In genomic region chr19:4046866-4047254, GRCm38 (mm10) we compare ENCODE assay signal across 14 mouse cellular contexts. TPM values are rescaled to one million over a fixed set of nuclear protein-coding genes. Genes with fewer than 3 reads are reported as not detected.
A peak's percentile ranks its signal among the peaks of the same experiment; 100 is the strongest.
DNase-seq lines count a peak whose midpoint lies in the region; ATAC-seq and TF ChIP-seq lines count a peak whose summit lies in the region.
"Had no signal": no experiment of that assay in that cellular context is flagged by ENCODE, and none has a peak within 500 bp of the region (broad histone marks: within the 10 kb centered on the region; RNA-seq: fewer than 3 reads in every experiment).

No protein-coding gene starts in this region.

- TF ChIP-seq RAD21 in CH12.LX (IDR thresholded peaks at IDR 0.05; ENCODE audit: low read depth, low read length): no peak; the same call in 1 of the 2 replicates

- in situ Hi-C loops in CH12.LX (cut with MboI; ENCODE audit: low pct_ligation_motif_present, low pct_unique_long_range_greater_than_20kb, low sequenced_read_pairs): no loop called here

- TF ChIP-seq POLR2A in CH12.LX (IDR thresholded peaks at IDR 0.05; ENCODE audit: low read depth, low read length): no peak

- no peak overlapping the region for H3K4me2 ChIP-seq in embryonic facial prominence, embryonic 11.5 days (ENCODE audit: low read depth, low read length)
- H3K4me2 ChIP-seq in CH12.LX (ENCODE audit: insufficient read depth, low read depth, poor library complexity, severe bottlenecking): peak overlapping the region; percentile 41; the same call in 1 of the 2 replicates
- H3K4me2 ChIP-seq in embryonic facial prominence, embryonic 15.5 days (replicated peaks): no peak overlapping the region
- H3K4me2 ChIP-seq in liver, embryonic 13.5 days: peak overlapping the region; percentile 69
- H3K4me2 ChIP-seq in midbrain, postnatal 0 days (ENCODE audit: low read depth, low read length, poor library complexity, severe bottlenecking): no peak overlapping the region
- H3K4me2 ChIP-seq in midbrain, embryonic 14.5 days (ENCODE audit: low read length): no peak overlapping the region
- H3K4me2 ChIP-seq: forebrain, embryonic 13.5 days had no signal

- no peak for TF ChIP-seq CTCF in CH12.LX (conservative IDR thresholded peaks at IDR 0.05 in 1 of 2, IDR thresholded peaks at IDR 0.05 in 1 of 2; ENCODE audit: low read depth in 2 of 2, low read length in 2 of 2)
- no peak for TF ChIP-seq CTCF in midbrain, postnatal 0 days (IDR thresholded peaks at IDR 0.05)

- H3K79me2 ChIP-seq in CH12.LX (replicated peaks; ENCODE audit: control insufficient read depth, extremely low read depth, insufficient read depth, poor library complexity, severe bottlenecking): no peaks in the 10 kb centered on the region

- no peaks in the 10 kb centered on the region for H3K36me3 ChIP-seq in embryonic facial prominence, embryonic 11.5 days (replicated peaks; ENCODE audit: control insufficient read depth, insufficient read depth, low read depth, low read length)
- H3K36me3 ChIP-seq in embryonic facial prominence, embryonic 10.5 days (replicated peaks): no peaks in the 10 kb centered on the region
- H3K36me3 ChIP-seq in CH12.LX (replicated peaks in 1 of 2; ENCODE audit: control insufficient read depth in 1 of 2, insufficient read depth in 1 of 2, low read length in 1 of 2): no peaks in the 10 kb centered on the region
- H3K36me3 ChIP-seq in embryonic facial prominence, embryonic 15.5 days: no peaks in the 10 kb centered on the region
- H3K36me3 ChIP-seq in liver, embryonic 13.5 days: no peaks in the 10 kb centered on the region
- H3K36me3 ChIP-seq in midbrain, postnatal 0 days (ENCODE audit: insufficient read depth, low read length): no peaks in the 10 kb centered on the region
- H3K36me3 ChIP-seq in midbrain, embryonic 14.5 days (ENCODE audit: control insufficient read depth, insufficient read depth, low read length): no peaks in the 10 kb centered on the region
- H3K36me3 ChIP-seq: hindbrain, embryonic 12.5 days had no signal

- TF ChIP-seq EP300 in CH12.LX (IDR thresholded peaks at IDR 0.05; ENCODE audit: low read length): peak; percentile 96

- no peak overlapping the region for H3K27ac ChIP-seq in embryonic facial prominence, embryonic 11.5 days (replicated peaks; ENCODE audit: low read depth, low read length)
- no peak overlapping the region for H3K27ac ChIP-seq in embryonic facial prominence, embryonic 10.5 days (replicated peaks)
- H3K27ac ChIP-seq in CH12.LX (ENCODE audit: insufficient read depth, low read depth): peak overlapping the region; percentile 85
- H3K27ac ChIP-seq in embryonic facial prominence, embryonic 15.5 days (replicated peaks): peak overlapping the region; percentile 55; the same call in 1 of the 2 replicates
- H3K27ac ChIP-seq in liver, embryonic 13.5 days: peak overlapping the region; percentile 98
- no peak overlapping the region for H3K27ac ChIP-seq in midbrain, postnatal 0 days (ENCODE audit: low read depth, low read length)
- no peak overlapping the region for H3K27ac ChIP-seq in midbrain, embryonic 14.5 days (replicated peaks; ENCODE audit: low read depth, low read length)
- H3K27ac ChIP-seq: forebrain, embryonic 13.5 days; hindbrain, embryonic 12.5 days had no signal

- no peaks in the 10 kb centered on the region for H3K4me1 ChIP-seq in embryonic facial prominence, embryonic 11.5 days (ENCODE audit: control insufficient read depth, insufficient read depth, low read length)
- H3K4me1 ChIP-seq in embryonic facial prominence, embryonic 10.5 days: peaks cover 7% of the 10 kb centered on the region
- peaks cover 8 to 22% of the 10 kb centered on the region in 2 experiments; a peak in 3 of 4 replicates for H3K4me1 ChIP-seq in CH12.LX (ENCODE audit: control insufficient read depth in 1 of 2, insufficient read depth in 2 of 2)
- peaks cover 11% of the 10 kb centered on the region for H3K4me1 ChIP-seq in embryonic facial prominence, embryonic 15.5 days
- peaks cover 55% of the 10 kb centered on the region for H3K4me1 ChIP-seq in liver, embryonic 13.5 days (replicated peaks)
- no peaks in the 10 kb centered on the region for H3K4me1 ChIP-seq in midbrain, postnatal 0 days (ENCODE audit: insufficient read depth, low read length)
- H3K4me1 ChIP-seq in midbrain, embryonic 14.5 days (ENCODE audit: control insufficient read depth, insufficient read depth, low read length): no peaks in the 10 kb centered on the region
- H3K4me1 ChIP-seq: hindbrain, embryonic 12.5 days had no signal

- peak; percentile 14 for DNase-seq in embryonic facial prominence, embryonic 11.5 days (ENCODE audit: low spot score)
- no peak for DNase-seq in embryonic facial prominence, embryonic 10.5 days (ENCODE audit: low spot score)
- peak; percentile 71 for DNase-seq in CH12.LX (ENCODE audit: extremely low read depth)
- DNase-seq in liver, embryonic 13.5 days: peak; percentile 67
- DNase-seq in midbrain, postnatal 0 days (ENCODE audit: low spot score): no peak
- DNase-seq in midbrain, embryonic 14.5 days: no peak
- DNase-seq in ovary, postnatal 36 days (ENCODE audit: low spot score): no peak

- dilution Hi-C loops in CH12.LX (cut with MboI; ENCODE audit: extremely low pct_ligation_motif_present, extremely low pct_unique_long_range_greater_than_20kb, low sequenced_read_pairs): no loop called here

- no peak for ATAC-seq in embryonic facial prominence, embryonic 11.5 days (replicated peaks; ENCODE audit: insufficient number of reproducible peaks, low FRiP score, low TSS enrichment, low read depth)
- ATAC-seq in embryonic facial prominence, embryonic 15.5 days (ENCODE audit: insufficient number of reproducible peaks, low FRiP score, low TSS enrichment, low read depth): no peak
- ATAC-seq in liver, embryonic 13.5 days (ENCODE audit: low read depth): peak; percentile 80
- no peak for ATAC-seq in midbrain, postnatal 0 days (ENCODE audit: low FRiP score)
- no peak for ATAC-seq in midbrain, embryonic 14.5 days (ENCODE audit: low FRiP score, low TSS enrichment)
- ATAC-seq: forebrain, embryonic 13.5 days had no signal

- no peak overlapping the region for H3K9ac ChIP-seq in embryonic facial prominence, embryonic 11.5 days (replicated peaks; ENCODE audit: low read length)
- peak overlapping the region; percentile 54; the same call in 1 of the 2 replicates for H3K9ac ChIP-seq in CH12.LX (ENCODE audit: insufficient read depth, low read depth)
- no peak overlapping the region for H3K9ac ChIP-seq in embryonic facial prominence, embryonic 15.5 days
- H3K9ac ChIP-seq in liver, embryonic 13.5 days: peak overlapping the region; percentile 63
- H3K9ac ChIP-seq in midbrain, postnatal 0 days (replicated peaks; ENCODE audit: low read length, poor library complexity, severe bottlenecking): no peak overlapping the region
- no peak overlapping the region for H3K9ac ChIP-seq in midbrain, embryonic 14.5 days (replicated peaks; ENCODE audit: low read length)
- H3K9ac ChIP-seq: forebrain, embryonic 13.5 days; hindbrain, embryonic 12.5 days had no signal

- no peaks in the 10 kb centered on the region for H3K9me3 ChIP-seq in embryonic facial prominence, embryonic 11.5 days (replicated peaks; ENCODE audit: control insufficient read depth, low read length)
- no peaks in the 10 kb centered on the region for H3K9me3 ChIP-seq in embryonic facial prominence, embryonic 10.5 days
- H3K9me3 ChIP-seq in CH12.LX (replicated peaks; ENCODE audit: low read length): peaks cover 18% of the 10 kb centered on the region
- no peaks in the 10 kb centered on the region for H3K9me3 ChIP-seq in embryonic facial prominence, embryonic 15.5 days (replicated peaks)
- H3K9me3 ChIP-seq in liver, embryonic 13.5 days (replicated peaks): no peaks in the 10 kb centered on the region
- no peaks in the 10 kb centered on the region for H3K9me3 ChIP-seq in midbrain, postnatal 0 days (ENCODE audit: low read length)
- H3K9me3 ChIP-seq in midbrain, embryonic 14.5 days (ENCODE audit: control insufficient read depth, low read length): no peaks in the 10 kb centered on the region
- H3K9me3 ChIP-seq: hindbrain, embryonic 12.5 days had no signal

- WGBS in embryonic facial prominence, embryonic 11.5 days: 82% methylated on average over 8 of the region's 8 CpGs
- 88% methylated on average over 8 of the region's 8 CpGs for WGBS in embryonic facial prominence, embryonic 10.5 days
- WGBS in embryonic facial prominence, embryonic 15.5 days: 64% methylated on average over 8 of the region's 8 CpGs
- WGBS in liver, embryonic 13.5 days (ENCODE audit: insufficient replicate concordance): 35% methylated on average over 8 of the region's 8 CpGs
- 82% methylated on average over 8 of the region's 8 CpGs for WGBS in midbrain, postnatal 0 days
- WGBS in midbrain, embryonic 14.5 days: 81% methylated on average over 8 of the region's 8 CpGs

- H3K4me3 ChIP-seq in embryonic facial prominence, embryonic 11.5 days (ENCODE audit: low read depth, low read length): no peak overlapping the region
- no peak overlapping the region for H3K4me3 ChIP-seq in embryonic facial prominence, embryonic 10.5 days
- no peak overlapping the region for H3K4me3 ChIP-seq in CH12.LX (replicated peaks in 1 of 3; ENCODE audit: low read depth in 2 of 3, low read length in 2 of 3, poor library complexity in 1 of 3)
- H3K4me3 ChIP-seq in embryonic facial prominence, embryonic 15.5 days (replicated peaks): no peak overlapping the region
- peak overlapping the region; percentile 35 for H3K4me3 ChIP-seq in liver, embryonic 13.5 days (replicated peaks)
- no peak overlapping the region for H3K4me3 ChIP-seq in midbrain, postnatal 0 days (ENCODE audit: low read depth, low read length)
- H3K4me3 ChIP-seq in midbrain, embryonic 14.5 days (replicated peaks; ENCODE audit: low read depth, low read length): no peak overlapping the region
- H3K4me3 ChIP-seq: forebrain, embryonic 13.5 days; hindbrain, embryonic 12.5 days had no signal

- H3K27me3 ChIP-seq in embryonic facial prominence, embryonic 11.5 days (ENCODE audit: control insufficient read depth, insufficient read depth, low read length): no peaks in the 10 kb centered on the region
- H3K27me3 ChIP-seq in embryonic facial prominence, embryonic 10.5 days (replicated peaks; ENCODE audit: low read depth, poor library complexity, severe bottlenecking): no peaks in the 10 kb centered on the region
- H3K27me3 ChIP-seq in CH12.LX (replicated peaks): no peaks in the 10 kb centered on the region
- H3K27me3 ChIP-seq in embryonic facial prominence, embryonic 15.5 days: no peaks in the 10 kb centered on the region
- no peaks in the 10 kb centered on the region for H3K27me3 ChIP-seq in liver, embryonic 13.5 days
- H3K27me3 ChIP-seq in midbrain, postnatal 0 days (ENCODE audit: insufficient read depth, low read length): no peaks in the 10 kb centered on the region
- no peaks in the 10 kb centered on the region for H3K27me3 ChIP-seq in midbrain, embryonic 14.5 days (ENCODE audit: control insufficient read depth, insufficient read depth, low read length)
- H3K27me3 ChIP-seq: forebrain, embryonic 13.5 days; hindbrain, embryonic 12.5 days had no signal

RNA-seq across cellular contexts. Expression of gene Gstp2, which starts 1.0 kb away (rescaled TPM):
- polyA plus RNA-seq in embryonic facial prominence, embryonic 11.5 days (2014; fragmentation: Nextera tagmentation; extraction: Ambion mirVana): 2.2 and 2.3 TPM in 2 replicates
- 3.7 and 9.1 TPM in 2 replicates for polyA plus RNA-seq in embryonic facial prominence, embryonic 10.5 days (2016; fragmentation: Nextera tagmentation; extraction: Ambion mirVana)
- total RNA-seq in CH12.LX (2012; rRNA removed) (6.0 and 21.1 TPM in 2 replicates), CH12.LX (2014; rRNA removed) (not detected in 2 replicates)
- 1.4 and 2.4 TPM in 2 replicates for polyA plus RNA-seq in CH12.LX (2012; ENCODE audit: insufficient read length, low read depth)
- polyA plus RNA-seq in embryonic facial prominence, embryonic 15.5 days (2015; fragmentation: Nextera tagmentation; extraction: Ambion mirVana): 3.4 and 3.7 TPM in 2 replicates
- 7.7 and 11.2 TPM in 2 replicates for polyA plus RNA-seq in liver, embryonic 13.5 days (2015; fragmentation: Nextera tagmentation; extraction: Ambion mirVana)
- 3.6 TPM in 1 of 2 replicates, not detected in the other for total RNA-seq in midbrain, postnatal 0 days (2014; rRNA removed)
- polyA plus RNA-seq in midbrain, postnatal 0 days (2015; fragmentation: Nextera tagmentation; extraction: Ambion mirVana): 2.4 and 4.1 TPM in 2 replicates
- 1.9 TPM in 1 of 2 replicates, not detected in the other for polyA plus RNA-seq in midbrain, embryonic 14.5 days (2014; fragmentation: Nextera tagmentation; extraction: Ambion mirVana)

RNA-seq across cellular contexts. Expression of gene Gstp1, which starts 9.1 kb away (rescaled TPM):
- polyA plus RNA-seq in embryonic facial prominence, embryonic 11.5 days (2014; fragmentation: Nextera tagmentation; extraction: Ambion mirVana): 405 and 453 TPM in 2 replicates
- polyA plus RNA-seq in embryonic facial prominence, embryonic 10.5 days (2016; fragmentation: Nextera tagmentation; extraction: Ambion mirVana): 456 and 458 TPM in 2 replicates
- total RNA-seq in CH12.LX (2012; rRNA removed) (529 and 544 TPM in 2 replicates), CH12.LX (2014; rRNA removed) (333 and 343 TPM in 2 replicates)
- 468 and 696 TPM in 2 replicates for polyA plus RNA-seq in CH12.LX (2012; ENCODE audit: insufficient read length, low read depth)
- polyA plus RNA-seq in embryonic facial prominence, embryonic 15.5 days (2015; fragmentation: Nextera tagmentation; extraction: Ambion mirVana): 511 and 558 TPM in 2 replicates
- 629 and 652 TPM in 2 replicates for polyA plus RNA-seq in liver, embryonic 13.5 days (2015; fragmentation: Nextera tagmentation; extraction: Ambion mirVana)
- total RNA-seq in midbrain, postnatal 0 days (2014; rRNA removed): 268 and 350 TPM in 2 replicates
- 665 and 685 TPM in 2 replicates for polyA plus RNA-seq in midbrain, postnatal 0 days (2015; fragmentation: Nextera tagmentation; extraction: Ambion mirVana)
- 397 and 514 TPM in 2 replicates for polyA plus RNA-seq in midbrain, embryonic 14.5 days (2014; fragmentation: Nextera tagmentation; extraction: Ambion mirVana)

RNA-seq across cellular contexts. Expression of gene Gstp3, which starts 12.5 kb away (rescaled TPM):
- not detected in 2 replicates for polyA plus RNA-seq in embryonic facial prominence, embryonic 11.5 days (2014; fragmentation: Nextera tagmentation; extraction: Ambion mirVana)
- not detected in 2 replicates for polyA plus RNA-seq in embryonic facial prominence, embryonic 10.5 days (2016; fragmentation: Nextera tagmentation; extraction: Ambion mirVana)
- 0.46 and 1.4 TPM in 2 replicates for total RNA-seq in CH12.LX (2012; rRNA removed)
- total RNA-seq in CH12.LX (2014; rRNA removed): not detected in 2 replicates
- not detected in 2 replicates for polyA plus RNA-seq in CH12.LX (2012; ENCODE audit: insufficient read length, low read depth)
- polyA plus RNA-seq in embryonic facial prominence, embryonic 15.5 days (2015; fragmentation: Nextera tagmentation; extraction: Ambion mirVana): 0.41 and 0.77 TPM in 2 replicates
- polyA plus RNA-seq in liver, embryonic 13.5 days (2015; fragmentation: Nextera tagmentation; extraction: Ambion mirVana): 28.0 and 28.3 TPM in 2 replicates
- total RNA-seq in midbrain, postnatal 0 days (2014; rRNA removed): not detected in 2 replicates
- not detected in 2 replicates for polyA plus RNA-seq in midbrain, postnatal 0 days (2015; fragmentation: Nextera tagmentation; extraction: Ambion mirVana)
- polyA plus RNA-seq in midbrain, embryonic 14.5 days (2014; fragmentation: Nextera tagmentation; extraction: Ambion mirVana): not detected in 2 replicates
- total RNA-seq: granulocyte monocyte progenitor cell, adult 5-6 weeks; left cerebral cortex, postnatal 10 days had no signal
- polyA plus RNA-seq: brain, embryonic 14.5 days; forebrain, embryonic 13.5 days; hindbrain, embryonic 12.5 days; neural tube, embryonic 11.5 days had no signal

RNA-seq across cellular contexts. Expression of gene Ndufv1, which starts 34.3 kb away (rescaled TPM):
- 190 and 205 TPM in 2 replicates for polyA plus RNA-seq in embryonic facial prominence, embryonic 11.5 days (2014; fragmentation: Nextera tagmentation; extraction: Ambion mirVana)
- 211 and 217 TPM in 2 replicates for polyA plus RNA-seq in embryonic facial prominence, embryonic 10.5 days (2016; fragmentation: Nextera tagmentation; extraction: Ambion mirVana)
- total RNA-seq in CH12.LX (2012; rRNA removed): 183 TPM in 2 replicates
- total RNA-seq in CH12.LX (2014; rRNA removed): 119 TPM in 2 replicates
- 133 and 136 TPM in 2 replicates for polyA plus RNA-seq in CH12.LX (2012; ENCODE audit: insufficient read length, low read depth)
- polyA plus RNA-seq in embryonic facial prominence, embryonic 15.5 days (2015; fragmentation: Nextera tagmentation; extraction: Ambion mirVana): 190 and 202 TPM in 2 replicates
- 171 and 174 TPM in 2 replicates for polyA plus RNA-seq in liver, embryonic 13.5 days (2015; fragmentation: Nextera tagmentation; extraction: Ambion mirVana)
- 137 and 237 TPM in 2 replicates for total RNA-seq in midbrain, postnatal 0 days (2014; rRNA removed)
- 271 and 281 TPM in 2 replicates for polyA plus RNA-seq in midbrain, postnatal 0 days (2015; fragmentation: Nextera tagmentation; extraction: Ambion mirVana)
- polyA plus RNA-seq in midbrain, embryonic 14.5 days (2014; fragmentation: Nextera tagmentation; extraction: Ambion mirVana): 223 and 231 TPM in 2 replicates

RNA-seq across cellular contexts. Expression of gene Cabp2, which starts 34.5 kb away (rescaled TPM):
- polyA plus RNA-seq in embryonic facial prominence, embryonic 11.5 days (2014; fragmentation: Nextera tagmentation; extraction: Ambion mirVana): not detected in 2 replicates
- not detected in 2 replicates for polyA plus RNA-seq in embryonic facial prominence, embryonic 10.5 days (2016; fragmentation: Nextera tagmentation; extraction: Ambion mirVana)
- total RNA-seq in CH12.LX (2012; rRNA removed): not detected in 2 replicates
- not detected in 2 replicates for total RNA-seq in CH12.LX (2014; rRNA removed)
- not detected in 2 replicates for polyA plus RNA-seq in CH12.LX (2012; ENCODE audit: insufficient read length, low read depth)
- not detected in 2 replicates for polyA plus RNA-seq in embryonic facial prominence, embryonic 15.5 days (2015; fragmentation: Nextera tagmentation; extraction: Ambion mirVana)
- polyA plus RNA-seq in liver, embryonic 13.5 days (2015; fragmentation: Nextera tagmentation; extraction: Ambion mirVana): 0.43 and 0.67 TPM in 2 replicates
- total RNA-seq in midbrain, postnatal 0 days (2014; rRNA removed): not detected in 2 replicates
- not detected in 2 replicates for polyA plus RNA-seq in midbrain, postnatal 0 days (2015; fragmentation: Nextera tagmentation; extraction: Ambion mirVana)
- not detected in 2 replicates for polyA plus RNA-seq in midbrain, embryonic 14.5 days (2014; fragmentation: Nextera tagmentation; extraction: Ambion mirVana)
- total RNA-seq: granulocyte monocyte progenitor cell, adult 5-6 weeks; left cerebral cortex, postnatal 10 days had no signal
- polyA plus RNA-seq: brain, embryonic 14.5 days; forebrain, embryonic 13.5 days; hindbrain, embryonic 12.5 days; neural tube, embryonic 11.5 days had no signal

Comparison
In these comparisons a context has a peak if more than half of its experiments do, and no peak if none do; other contexts are left out.
1. DNase-seq: peak in embryonic facial prominence, embryonic 11.5 days (single experiment), CH12.LX (single experiment) and liver, embryonic 13.5 days (single experiment); none in embryonic facial prominence, embryonic 10.5 days (single experiment), midbrain, postnatal 0 days (single experiment), midbrain, embryonic 14.5 days (single experiment) and ovary, postnatal 36 days (single experiment).
2. H3K27ac ChIP-seq: peak in CH12.LX (single experiment), embryonic facial prominence, embryonic 15.5 days (single experiment) and liver, embryonic 13.5 days (single experiment); none in embryonic facial prominence, embryonic 11.5 days (single experiment), embryonic facial prominence, embryonic 10.5 days (single experiment), midbrain, postnatal 0 days (single experiment) and midbrain, embryonic 14.5 days (single experiment).
3. H3K4me2 ChIP-seq: peak in CH12.LX (single experiment) and liver, embryonic 13.5 days (single experiment); none in embryonic facial prominence, embryonic 11.5 days (single experiment), embryonic facial prominence, embryonic 15.5 days (single experiment), midbrain, postnatal 0 days (single experiment) and midbrain, embryonic 14.5 days (single experiment).
4. H3K9ac ChIP-seq: peak in CH12.LX (single experiment) and liver, embryonic 13.5 days (single experiment); none in embryonic facial prominence, embryonic 11.5 days (single experiment), embryonic facial prominence, embryonic 15.5 days (single experiment), midbrain, postnatal 0 days (single experiment) and midbrain, embryonic 14.5 days (single experiment).
5. RNA of gene Gstp3, which starts 12.5 kb away (polyA plus RNA-seq): 28.0 to 28.3 TPM in liver, embryonic 13.5 days; 0.41 to 0.77 TPM in embryonic facial prominence, embryonic 15.5 days, not detected in CH12.LX, not detected in embryonic facial prominence, embryonic 11.5 days, not detected in embryonic facial prominence, embryonic 10.5 days, not detected in midbrain, postnatal 0 days and not detected in midbrain, embryonic 14.5 days; every median in the first group is over 10 times any median in the second.